Mouse (Mus musculus) spleen, adult 2 months (tissue): ENCODE data around the gene Gnao1.

ENCODE experiments used
- CTCF ChIP-seq: fragments of 200-500 bp; IDR thresholded peaks from 2 replicates; pipeline ENCODE4 v1.5.1; 2011; ENCODE audit warnings: mild to moderate bottlenecking, inconsistent platforms; ENCODE audit not compliant: insufficient read depth, insufficient read length, insufficient replicate concordance; ENCODE audit errors: extremely low read depth
- POLR2A ChIP-seq: fragments of 200-500 bp; IDR thresholded peaks from 2 replicates; pipeline ENCODE4 v1.6.1; 2011; ENCODE audit warnings: low read depth, low read length, inconsistent platforms

GRCm38 (mm10) chr8:93821327-93821726 lies 11.6 kb downstream of the Gnao1 start:
- no peak for TF ChIP-seq POLR2A
- no peak for TF ChIP-seq CTCF
